Mouse (Mus musculus): Measurements from ENCODE around the gene Mr1. TPM values are rescaled to one million over a fixed set of nuclear protein-coding genes. Genes with fewer than 3 reads are reported as not detected.

The Mr1 gene
- total RNA-seq, 2 experiments from 2014 or later = 0.34 to 1.3 TPM

DNA sequence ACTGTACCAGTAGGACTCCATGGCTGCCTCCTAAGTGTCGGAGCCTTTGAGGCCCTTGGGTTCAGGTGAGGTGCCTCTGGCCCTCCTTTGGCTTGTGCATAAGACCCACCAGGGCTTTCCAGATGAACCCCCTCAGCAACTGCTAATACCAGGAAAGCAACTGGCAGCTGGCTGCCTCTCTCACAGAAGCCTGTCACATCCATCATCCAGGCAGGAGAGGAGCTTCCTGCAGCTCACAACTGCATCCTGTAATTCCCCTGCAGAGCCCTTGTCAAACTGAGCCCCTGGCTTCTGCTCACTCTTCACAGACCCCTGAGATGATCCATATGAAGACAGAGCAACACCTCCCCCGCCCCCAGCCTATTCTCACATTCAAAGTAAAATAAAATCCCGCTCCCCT, 68.9 kb downstream of the Mr1 start:
- no peak for ATAC-seq (replicated peaks; ENCODE audit: low FRiP score, poor library complexity, severe bottlenecking)

Other genes with a start within 250 kb of the Mr1 start
- 7.5 and 9.0 TPM in 2 replicates for gene Ier5, start 47.2 kb downstream of the Mr1 start, total RNA-seq (2015; ENCODE audit: low replicate concordance)
- 7.6 and 9.8 TPM in 2 replicates for gene Ier5, start 47.2 kb downstream of the Mr1 start, total RNA-seq (2017; ENCODE audit: low replicate concordance)
- 2.3 and 3.8 TPM in 2 replicates for gene Stx6, start 11.9 kb upstream of the Mr1 start, total RNA-seq (2015; ENCODE audit: low replicate concordance)
- gene Stx6, start 11.9 kb upstream of the Mr1 start, total RNA-seq (2017; ENCODE audit: low replicate concordance) = 4.9 and 7.4 TPM in 2 replicates
- not detected in 2 replicates for gene BC034090, start 97.6 kb upstream of the Mr1 start, total RNA-seq (2015; ENCODE audit: low replicate concordance)
- not detected in 2 replicates for gene BC034090, start 97.6 kb upstream of the Mr1 start, total RNA-seq (2017; ENCODE audit: low replicate concordance)

All from erythroblast, adult 5-6 weeks (primary cell).